Mouse (Mus musculus): Measurements from ENCODE around the gene Trmt2a. TPM values are rescaled to one million over a fixed set of nuclear protein-coding genes. Genes with fewer than 3 reads are reported as not detected.

The Trmt2a gene
- total and polyA plus RNA-seq, 3 experiments, result 155 to 252 (median 196) TPM

DNA sequence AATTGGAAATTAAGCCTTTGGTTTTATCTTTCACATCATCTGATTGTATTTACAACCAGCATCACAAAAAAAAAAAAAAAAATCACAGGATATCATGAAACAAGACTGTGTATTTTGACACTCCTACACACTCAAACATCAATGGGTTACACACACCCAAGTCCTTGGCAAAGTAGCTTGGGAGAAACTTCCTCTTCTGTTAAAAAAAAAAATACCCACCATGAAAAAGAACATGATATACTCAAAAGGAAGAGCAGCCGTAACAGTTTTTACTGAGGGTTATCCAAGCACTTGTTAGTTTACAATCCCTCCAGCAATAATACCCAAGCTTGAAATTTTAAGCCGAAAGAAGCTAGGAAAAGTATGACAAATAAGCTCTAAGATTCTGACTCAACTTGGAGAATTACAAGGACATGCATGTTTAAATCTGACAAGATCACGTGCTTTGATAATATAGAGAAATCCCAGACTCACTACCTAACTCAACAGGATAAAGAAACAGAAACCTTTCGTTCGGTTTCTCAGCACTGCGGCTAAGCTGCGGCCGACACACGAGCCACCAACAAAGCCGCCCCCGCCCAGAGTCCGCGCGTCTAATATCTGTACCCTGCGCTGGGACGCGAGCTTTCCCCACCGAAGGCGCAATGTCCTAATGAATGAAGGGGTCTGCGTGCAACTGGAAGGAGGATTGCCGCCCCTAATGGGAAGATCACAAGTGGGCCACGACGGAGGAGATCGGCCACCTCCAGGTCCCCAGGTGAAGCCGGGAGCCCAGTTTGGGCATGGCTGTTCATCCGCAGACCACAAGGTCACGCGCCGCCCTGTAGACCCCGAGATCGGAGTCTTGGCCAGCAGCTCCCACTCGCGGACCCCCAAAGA is 719 bp upstream of the Trmt2a start:
- no peak for DNase-seq (ENCODE audit: extremely low read depth)
- H3K4me2 ChIP-seq (ENCODE audit: insufficient read depth, low read depth, poor library complexity, severe bottlenecking), result peak overlapping the region; percentile 97
- peaks cover 16 to 61% of the 10 kb centered on the region in 2 experiments for H3K4me1 ChIP-seq (ENCODE audit: control insufficient read depth in 1 of 2, insufficient read depth in 2 of 2)
- H3K4me3 ChIP-seq (replicated peaks in 1 of 3; ENCODE audit: low read depth in 2 of 3, low read length in 2 of 3, poor library complexity in 1 of 3), result peak overlapping the region; percentile 78 to 93 (median 82)
- peaks cover 61 to 77% of the 10 kb centered on the region in 2 experiments for H3K36me3 ChIP-seq (replicated peaks in 1 of 2; ENCODE audit: control insufficient read depth in 1 of 2, insufficient read depth in 1 of 2, low read length in 1 of 2)
- peak overlapping the region; percentile 21; the same call in 1 of the 2 replicates for H3K27ac ChIP-seq (ENCODE audit: insufficient read depth, low read depth)
- H3K27me3 ChIP-seq (replicated peaks), result no peaks in the 10 kb centered on the region
- TF ChIP-seq ZKSCAN1 (IDR thresholded peaks at IDR 0.05; ENCODE audit: borderline replicate concordance, low read depth, low read length) (no peak), GABPA (IDR thresholded peaks at IDR 0.05; ENCODE audit: insufficient replicate concordance, low read depth, low read length) (no peak), MAX (IDR thresholded peaks at IDR 0.05; ENCODE audit: low read length) (no peak), CHD1 (IDR thresholded peaks at IDR 0.05; ENCODE audit: low read depth, low read length) (no peak; the same call in 1 of the 2 replicates), E2F4 (IDR thresholded peaks at IDR 0.05; ENCODE audit: insufficient replicate concordance, low read depth, low read length) (0 out of 2 replicates have a peak, but pooled peaks have one; percentile 29), MEF2A (IDR thresholded peaks at IDR 0.05; ENCODE audit: borderline replicate concordance, low read depth, low read length) (no peak), CTCF (conservative IDR thresholded peaks at IDR 0.05 in 1 of 2, IDR thresholded peaks at IDR 0.05 in 1 of 2; ENCODE audit: low read depth in 2 of 2, low read length in 2 of 2) (no peak), MYC (IDR thresholded peaks at IDR 0.05; ENCODE audit: low read depth, low read length) (peak; percentile 25; the same call in 1 of the 2 replicates), ZNF384 (IDR thresholded peaks at IDR 0.05; ENCODE audit: low read depth, low read length) (peak; percentile 65; the same call in 1 of the 2 replicates), MAFK (IDR thresholded peaks at IDR 0.05; ENCODE audit: insufficient replicate concordance, low read length) (no peak), RCOR1 (conservative IDR thresholded peaks at IDR 0.05; ENCODE audit: low read depth, low read length) (no peak), SIN3A (IDR thresholded peaks at IDR 0.05; ENCODE audit: low read length) (peak; percentile 18; the same call in 1 of the 2 replicates), ZC3H11A (IDR thresholded peaks at IDR 0.05; ENCODE audit: low read depth, low read length) (no peak), BHLHE40 (IDR thresholded peaks at IDR 0.05; ENCODE audit: low read depth, low read length) (peak; percentile 56), USF2 (conservative IDR thresholded peaks at IDR 0.05; ENCODE audit: low read depth, low read length) (peak; percentile 44; the same call in 1 of the 2 replicates), JUND (conservative IDR thresholded peaks at IDR 0.05; ENCODE audit: low read depth, low read length) (no peak), HCFC1 (IDR thresholded peaks at IDR 0.05; ENCODE audit: low read depth, low read length) (no peak), NRF1 (IDR thresholded peaks at IDR 0.05; ENCODE audit: low read depth, low read length) (no peak), SMC3 (IDR thresholded peaks at IDR 0.05; ENCODE audit: low read depth, low read length) (no peak), TBP (conservative IDR thresholded peaks at IDR 0.05; ENCODE audit: low read depth, low read length) (0 out of 2 replicates have a peak, but pooled peaks have one; percentile 51), JUN (IDR thresholded peaks at IDR 0.05; ENCODE audit: insufficient read depth, low read depth, low read length) (no peak), IRF4 (IDR thresholded peaks at IDR 0.05; ENCODE audit: low read depth, low read length) (no peak)
- in situ Hi-C loops (cut with MboI; ENCODE audit: low pct_ligation_motif_present, low pct_unique_long_range_greater_than_20kb, low sequenced_read_pairs) (no loop called here), dilution Hi-C loops (cut with MboI; ENCODE audit: extremely low pct_ligation_motif_present, extremely low pct_unique_long_range_greater_than_20kb, low sequenced_read_pairs) (no loop called here)
- peaks cover 78% of the 10 kb centered on the region for H3K79me2 ChIP-seq (replicated peaks; ENCODE audit: control insufficient read depth, extremely low read depth, insufficient read depth, poor library complexity, severe bottlenecking)
- H3K9me3 ChIP-seq (replicated peaks; ENCODE audit: low read length), result no peaks in the 10 kb centered on the region
- H3K9ac ChIP-seq (ENCODE audit: insufficient read depth, low read depth), result peak overlapping the region; percentile 83

Measured in CH12.LX (cell line).